Mouse (Mus musculus) naive thymus-derived CD4-positive, alpha-beta T cell, adult 2 months (primary cell): ENCODE results near the gene Allc.

ENCODE experiments used
- DNase-seq: peaks from one replicate; pipeline ENCODE4 v3.0.0-alpha.2; 2011; ENCODE audit warnings: low read depth

Allc gene

DNA sequence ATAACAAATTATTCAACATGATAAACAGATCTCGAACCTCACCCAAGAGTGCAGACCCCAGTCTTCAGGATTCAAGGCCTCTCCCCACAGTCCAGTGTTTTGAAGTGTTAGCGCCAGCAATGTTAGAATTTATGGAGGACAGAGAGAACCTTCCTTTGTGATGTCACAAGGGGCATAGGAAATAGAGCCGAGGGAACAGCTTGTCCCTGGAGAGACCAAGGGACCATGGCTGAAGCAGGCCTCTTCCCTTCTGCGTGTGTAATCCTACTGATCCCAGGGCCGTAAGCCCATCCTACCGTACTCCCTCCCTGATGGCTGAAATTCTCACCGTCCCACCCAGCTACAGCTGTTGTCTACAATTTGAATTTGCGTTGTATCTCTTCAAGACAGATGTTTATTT is at the start of gene Allc:
Allc (minus strand) TSS at position 101 of the 400 bp plus-strand sequence.
- no peak for DNase-seq

DNA sequence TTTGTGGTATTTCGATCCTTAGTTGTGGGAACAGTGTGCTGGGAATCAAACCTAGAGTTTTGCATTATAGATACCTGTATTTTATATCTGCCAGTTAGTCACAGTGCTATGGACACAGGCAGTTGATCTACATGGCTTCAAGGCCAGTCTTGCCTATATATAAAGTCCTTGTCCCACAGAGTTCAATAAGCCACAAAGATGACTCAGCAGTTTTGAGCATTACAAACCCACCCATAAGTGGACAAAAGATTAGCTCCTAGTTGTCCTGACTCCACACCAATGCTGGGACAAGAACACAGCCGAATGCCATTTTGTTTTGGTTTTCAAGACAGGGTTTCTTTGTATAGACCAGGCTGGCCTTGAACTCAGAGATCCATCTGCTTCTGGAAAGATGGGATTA is 46.1 kb upstream of the Allc start:
- DNase-seq, result peak; percentile 5

DNA sequence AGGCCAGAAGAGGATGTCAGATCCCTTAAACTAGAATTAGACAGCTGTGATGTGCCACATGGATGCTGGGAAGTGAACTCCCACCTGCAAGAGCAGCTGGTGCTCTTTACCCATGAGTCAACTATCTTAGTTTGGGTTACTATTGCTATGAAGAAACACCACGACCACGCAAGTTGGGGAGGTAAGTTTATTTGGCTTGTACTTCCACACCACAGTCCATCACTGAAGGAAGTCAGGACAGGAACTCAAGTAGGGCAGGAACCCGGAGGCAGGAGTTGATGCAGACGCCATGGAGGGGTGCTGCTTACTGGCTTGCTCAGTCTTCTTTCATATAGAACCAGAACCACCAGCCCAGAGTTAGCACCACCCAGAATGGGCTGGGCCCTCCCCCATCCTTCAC is 44.8 kb upstream of the Allc start:
- peak; percentile 8 for DNase-seq

DNA sequence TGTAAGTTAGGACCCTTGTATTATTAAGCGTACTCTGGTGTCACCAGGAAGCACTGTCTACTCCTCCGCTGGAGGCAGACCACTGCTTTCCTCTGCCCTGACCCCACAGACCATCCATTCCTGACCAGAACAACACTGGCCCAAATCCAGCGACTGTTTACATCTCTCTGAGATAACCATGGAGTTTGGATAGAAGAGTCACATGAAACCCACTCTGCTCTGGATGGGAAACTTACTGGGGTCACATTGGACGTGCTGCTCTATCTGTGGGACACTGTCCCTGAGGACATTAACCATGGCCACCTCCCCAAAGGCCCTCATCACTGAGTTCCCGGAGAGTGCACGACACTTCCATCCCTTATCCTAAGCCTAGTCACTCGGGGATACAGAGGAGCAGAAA is 43.1 kb upstream of the Allc start:
- DNase-seq, result no peak

DNA sequence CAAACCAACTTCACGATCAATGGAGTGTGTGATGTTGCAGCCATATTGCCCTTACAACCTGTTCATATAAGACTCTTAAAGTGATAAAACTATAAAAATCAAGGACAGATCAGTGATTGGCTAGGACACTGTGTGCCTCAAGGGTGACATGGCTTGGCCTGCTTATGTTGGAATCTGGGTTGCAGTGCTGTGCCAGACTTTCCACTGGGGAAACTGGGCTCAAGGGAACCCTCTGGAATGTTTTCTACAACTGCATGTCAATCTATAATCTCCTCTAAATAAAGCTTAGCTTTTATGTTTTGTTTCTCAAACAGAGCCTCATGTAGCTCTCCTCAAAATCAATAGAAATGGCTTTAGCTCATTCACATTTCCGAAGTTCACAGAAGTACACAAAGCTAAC is 41.9 kb upstream of the Allc start:
- DNase-seq, result no peak

DNA sequence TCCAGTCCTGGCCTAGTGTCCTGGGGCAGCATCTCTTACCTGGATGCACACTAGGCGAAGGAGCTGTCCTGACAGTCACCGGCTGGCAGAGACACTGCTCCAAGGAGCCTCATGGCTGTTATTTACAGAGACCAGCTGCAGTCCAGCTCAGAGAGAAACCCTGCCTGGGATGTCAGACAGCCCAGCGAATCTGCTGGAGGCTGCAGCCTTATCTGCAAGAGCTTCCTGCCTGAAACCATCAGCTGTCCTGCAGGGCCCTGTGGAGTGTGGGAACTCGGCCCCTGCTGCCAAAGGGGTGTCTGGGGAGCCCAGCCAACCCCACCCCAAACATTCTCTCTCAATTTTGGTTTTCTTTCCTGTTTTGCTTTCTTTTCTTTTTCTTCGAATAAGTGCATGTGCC is 40.9 kb upstream of the Allc start, which contains the start of gene Colec11:
Colec11 (minus strand) TSS at position 183 of the 400 bp plus-strand sequence.
- no peak for DNase-seq

DNA sequence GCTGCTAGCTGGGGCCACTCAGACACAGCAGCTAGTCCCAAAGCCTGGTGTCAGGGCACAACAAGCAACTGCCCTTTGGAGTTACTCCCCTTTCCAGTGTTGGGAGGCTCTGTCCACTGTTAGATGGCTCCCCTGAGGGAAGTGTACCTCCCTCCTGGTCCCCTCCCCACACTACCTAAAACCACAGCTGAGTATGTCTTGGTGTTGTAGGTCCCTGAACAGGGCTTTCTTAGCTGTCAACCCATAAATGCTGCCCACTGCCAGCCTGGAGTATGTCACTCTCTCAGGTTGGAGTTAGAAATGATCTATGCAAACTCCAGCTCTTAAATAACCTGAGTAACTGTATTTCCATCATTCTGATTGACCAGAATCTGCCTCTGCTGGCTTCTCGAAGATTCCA is 40.3 kb upstream of the Allc start:
- no peak for DNase-seq

DNA sequence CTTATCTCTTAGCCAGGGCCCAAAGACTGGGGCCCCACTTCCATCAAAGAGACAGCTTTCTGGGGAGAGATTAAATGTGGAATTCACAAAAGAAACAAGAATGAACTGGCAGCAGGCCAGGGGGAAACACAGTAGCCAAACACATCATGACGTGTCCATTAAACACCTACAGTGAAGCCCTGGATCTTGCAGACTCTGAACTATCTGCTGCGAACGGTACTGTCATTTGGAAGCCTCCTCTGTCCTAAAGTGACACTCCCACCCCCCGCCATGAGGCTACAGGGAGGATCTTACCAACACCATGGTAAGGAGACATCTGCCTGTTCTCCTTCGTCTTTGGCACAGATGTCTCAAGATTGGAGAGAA is 39.8 kb upstream of the Allc start:
- no peak for DNase-seq

DNA sequence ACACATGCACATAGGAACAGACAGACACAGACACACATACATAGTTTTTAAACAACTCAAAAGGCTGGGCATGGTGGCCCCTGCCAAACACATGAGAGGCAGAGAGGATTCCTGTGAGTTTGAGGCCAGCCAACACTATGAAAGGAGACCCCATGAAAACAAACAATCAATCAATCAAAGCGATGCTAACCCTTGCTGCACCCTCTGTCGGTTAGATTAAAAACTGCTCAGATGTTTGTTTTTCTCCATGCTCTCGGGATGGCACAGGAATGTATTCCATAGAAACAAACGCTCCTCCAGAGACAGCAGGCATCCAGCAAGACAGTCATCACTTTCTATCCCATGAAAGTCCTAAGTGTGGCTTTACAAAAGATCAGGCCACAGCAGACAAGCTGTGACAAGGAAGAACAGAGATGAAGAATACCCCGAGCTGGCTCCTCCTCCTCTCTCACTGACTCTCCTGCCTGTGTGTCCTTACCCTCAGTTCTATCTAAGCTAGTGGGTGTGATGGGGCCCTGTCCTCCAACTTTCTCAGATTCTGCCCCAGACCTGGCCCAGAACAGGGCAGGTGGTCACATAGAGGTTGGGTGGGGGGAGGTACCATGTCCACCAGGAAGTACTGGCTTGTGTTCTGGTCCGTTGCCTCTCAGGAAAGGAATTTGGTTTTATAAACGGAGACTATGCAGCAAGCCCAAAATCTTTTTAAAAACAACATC is 39.3 kb upstream of the Allc start:
- DNase-seq, result no peak

DNA sequence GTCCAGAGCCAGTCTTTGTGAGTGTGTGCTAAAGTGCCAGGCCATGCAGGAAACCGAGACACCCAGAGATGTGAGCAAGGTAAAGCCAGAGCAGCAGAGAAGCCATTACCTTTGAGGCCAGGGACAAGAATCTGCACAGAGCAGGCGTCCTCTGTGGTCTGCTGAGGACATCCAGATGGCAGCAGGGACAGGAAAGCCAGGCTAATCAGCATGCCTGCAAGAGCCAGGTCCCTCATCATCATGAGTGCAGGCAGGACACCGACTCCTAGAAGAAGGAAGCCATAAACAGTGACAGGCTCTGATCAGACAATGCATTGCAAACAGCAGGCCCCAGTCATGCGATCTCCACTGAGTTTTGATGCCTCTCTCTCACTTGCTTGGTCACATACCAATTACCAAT is 35.0 kb upstream of the Allc start:
- no peak for DNase-seq

DNA sequence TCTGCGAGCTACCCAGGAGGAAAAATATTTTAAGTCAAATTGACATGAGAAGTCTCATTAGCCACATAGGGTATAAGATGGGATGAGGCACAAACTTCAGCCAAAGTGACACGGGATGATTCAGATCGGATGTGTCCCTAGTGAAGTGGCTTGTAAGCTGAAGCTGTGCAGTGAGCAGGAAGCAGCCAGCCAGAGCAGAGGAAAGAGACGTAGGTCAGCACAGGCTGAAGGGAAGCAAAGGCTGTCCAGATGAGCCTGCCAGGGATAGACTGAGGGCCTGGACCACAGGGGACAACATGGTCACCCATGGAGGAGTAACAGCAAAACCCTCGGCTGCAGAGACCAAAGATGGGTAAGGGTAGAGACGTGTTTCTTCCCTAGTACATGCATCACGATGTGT is 32.1 kb upstream of the Allc start:
- DNase-seq, result no peak

DNA sequence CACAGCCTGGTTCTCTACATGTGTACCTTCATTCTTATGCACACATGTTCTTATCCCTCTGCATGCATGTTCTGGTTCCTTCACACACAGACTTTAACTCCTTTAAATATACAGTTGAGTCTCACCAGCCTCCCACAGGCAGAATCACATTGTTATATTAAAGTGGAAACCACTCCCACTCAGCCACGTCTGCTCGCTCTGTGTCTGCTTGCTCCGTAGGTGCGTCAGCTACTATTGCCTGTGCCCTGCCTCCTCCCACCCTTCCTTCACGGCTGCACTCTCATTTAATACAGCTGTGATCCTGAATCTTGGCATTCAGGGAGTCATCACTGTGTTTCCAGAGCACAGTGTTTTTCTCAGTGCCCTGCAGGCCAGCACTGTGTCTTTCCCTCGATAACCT is 30.1 kb upstream of the Allc start:
- no peak for DNase-seq

DNA sequence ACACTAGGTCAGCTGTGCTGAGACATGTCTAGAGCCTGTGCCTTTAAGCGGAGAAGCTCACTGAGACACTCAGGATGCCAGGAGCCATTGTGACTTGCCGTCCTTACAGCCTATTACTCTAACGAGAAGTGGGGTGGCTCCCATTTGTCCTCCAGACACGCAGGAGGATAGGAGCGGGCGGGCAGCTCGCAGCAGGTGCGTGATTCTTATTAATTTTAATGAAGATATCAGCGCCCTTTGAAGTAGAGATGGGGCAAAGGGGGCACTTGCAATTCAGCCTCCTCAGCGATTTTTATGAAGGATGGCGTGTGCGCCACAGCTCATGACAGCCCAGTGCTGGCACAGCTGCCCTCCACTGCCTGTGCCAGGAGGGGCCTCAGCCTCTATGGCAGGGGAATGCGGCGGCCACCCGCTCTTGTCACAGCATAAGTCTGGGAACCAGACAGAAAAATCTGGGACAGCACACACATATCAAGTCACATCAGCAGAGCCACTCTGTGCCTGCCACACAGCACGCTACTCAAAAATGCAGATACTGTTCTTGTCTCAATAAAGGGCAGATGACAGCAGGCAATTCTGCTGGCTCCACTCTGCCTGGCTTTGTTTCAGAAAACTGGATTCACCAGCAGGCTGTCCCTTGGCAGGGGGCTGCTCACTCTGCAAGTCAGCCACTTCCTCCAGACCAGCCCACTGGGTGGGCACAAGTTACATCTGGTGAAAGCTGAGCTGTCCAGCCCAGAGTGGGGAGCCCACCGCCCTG is 25.4 kb upstream of the Allc start:
- DNase-seq, result no peak

DNA sequence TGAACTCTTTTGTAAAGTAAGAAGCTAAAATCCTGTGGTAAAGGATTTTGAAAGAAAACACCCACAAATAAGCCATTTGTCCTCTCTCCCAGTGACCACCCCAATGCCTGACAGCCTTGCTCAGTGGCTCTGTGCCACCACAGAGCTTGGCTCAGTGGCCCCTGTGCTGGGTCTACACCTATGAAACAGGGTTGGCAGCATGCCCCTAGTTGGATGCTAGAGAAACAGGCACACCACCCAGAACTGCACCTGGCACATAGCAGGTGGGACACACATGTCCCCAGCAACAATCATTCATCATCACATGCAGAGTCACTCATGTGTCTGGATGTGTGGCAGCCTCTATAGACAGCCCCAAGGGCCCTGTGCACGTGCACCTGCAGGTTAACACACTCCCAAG is 21.2 kb upstream of the Allc start:
- no peak for DNase-seq

DNA sequence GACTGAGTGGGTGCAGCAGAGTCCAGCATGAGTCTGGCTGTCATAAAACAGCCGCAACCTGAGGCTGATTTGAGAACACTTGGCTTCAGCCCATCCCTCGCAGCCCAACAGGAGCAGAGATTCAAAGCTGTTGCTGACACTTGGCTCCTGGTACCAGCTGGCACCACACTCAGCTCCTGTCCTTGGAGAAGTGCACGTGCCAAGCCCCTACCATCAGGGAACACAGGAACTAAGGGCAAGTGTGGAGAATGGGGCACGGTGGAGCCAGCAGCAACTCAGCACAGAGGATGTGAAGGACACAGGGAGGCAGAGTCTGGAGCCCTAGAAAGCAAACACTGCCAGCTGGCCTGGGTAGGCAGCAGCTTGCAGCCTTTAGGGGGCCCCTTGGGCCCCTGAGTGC is 19.9 kb upstream of the Allc start:
- no peak for DNase-seq

DNA sequence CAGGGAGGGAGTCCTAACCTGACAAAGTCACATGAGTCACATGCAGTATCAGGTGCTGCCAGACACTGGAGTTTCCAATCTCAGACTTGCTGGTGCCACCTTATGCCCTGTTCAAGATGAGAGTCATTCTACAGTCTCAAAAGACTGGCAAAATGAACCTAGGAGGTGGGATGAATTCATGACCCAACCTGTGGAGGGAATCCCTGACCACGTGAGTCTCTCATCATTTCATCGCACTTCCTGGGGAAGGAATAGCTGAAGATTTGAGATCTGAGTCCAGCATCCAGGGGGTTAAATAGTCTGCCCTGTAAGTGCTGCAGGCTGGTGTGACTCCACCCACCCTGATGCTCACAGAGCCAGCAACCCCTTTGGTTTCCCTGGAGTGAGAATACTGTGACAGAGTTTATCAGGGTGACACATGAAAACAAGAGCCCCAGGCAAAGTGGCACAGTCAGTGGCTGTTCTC is 16.2 kb upstream of the Allc start:
- no peak for DNase-seq

DNA sequence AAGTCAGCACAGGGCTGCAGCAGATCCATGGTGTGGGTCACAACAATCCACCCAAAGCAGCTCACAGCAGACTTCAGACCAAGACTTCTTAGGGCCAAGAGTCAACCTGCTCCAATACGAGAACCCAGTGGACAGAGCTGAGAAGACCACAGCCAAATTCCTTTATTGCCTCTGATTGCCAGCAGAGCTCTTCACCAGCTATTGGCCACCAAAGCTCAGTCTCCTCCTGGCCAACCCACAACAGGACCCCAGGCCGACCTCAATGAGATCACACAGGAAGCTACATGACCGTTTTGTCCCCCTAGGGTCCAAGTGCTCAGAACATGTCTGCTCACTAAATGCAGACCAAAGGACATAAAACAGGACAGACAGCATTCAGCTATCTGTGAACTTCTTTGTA is 15.8 kb upstream of the Allc start:
- DNase-seq, result no peak

DNA sequence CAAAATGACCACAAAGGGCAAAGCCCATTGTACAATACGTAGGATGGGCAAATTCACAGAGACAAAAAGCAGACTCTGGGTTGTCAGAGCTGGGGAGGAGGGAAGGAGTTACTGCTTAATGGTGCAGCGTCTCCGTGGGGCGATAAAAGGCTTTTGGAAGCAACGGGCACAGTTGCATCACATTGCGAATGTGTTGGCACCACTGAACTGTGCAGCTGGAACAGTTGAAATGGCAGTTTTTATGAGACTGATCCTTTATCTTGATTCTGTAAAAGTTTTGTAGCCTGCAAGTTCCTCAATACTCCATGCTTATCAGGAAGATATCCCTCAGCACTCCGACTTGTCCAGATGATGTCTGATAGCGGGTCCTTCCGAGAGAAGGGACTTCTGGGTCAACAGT is 15.4 kb upstream of the Allc start:
- DNase-seq, result no peak

DNA sequence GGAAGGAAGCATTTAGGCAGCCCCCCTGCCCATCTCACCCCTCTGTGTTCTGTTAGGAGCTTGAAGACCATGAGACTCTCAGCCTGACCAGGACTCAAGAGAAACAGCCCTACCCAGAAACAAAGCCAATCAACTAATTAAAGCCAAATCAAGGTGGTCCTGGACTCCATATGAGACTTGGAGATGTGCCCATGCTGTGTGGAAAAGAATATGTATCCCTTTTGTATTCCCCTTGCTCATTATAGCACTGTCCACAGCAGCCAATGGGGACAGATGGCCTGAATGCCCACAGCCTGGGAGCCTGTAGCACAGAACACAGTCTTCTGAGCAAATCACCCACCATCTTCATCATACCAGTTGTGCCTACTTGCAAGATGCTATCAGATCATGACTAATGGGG is 14.5 kb upstream of the Allc start:
- no peak for DNase-seq

DNA sequence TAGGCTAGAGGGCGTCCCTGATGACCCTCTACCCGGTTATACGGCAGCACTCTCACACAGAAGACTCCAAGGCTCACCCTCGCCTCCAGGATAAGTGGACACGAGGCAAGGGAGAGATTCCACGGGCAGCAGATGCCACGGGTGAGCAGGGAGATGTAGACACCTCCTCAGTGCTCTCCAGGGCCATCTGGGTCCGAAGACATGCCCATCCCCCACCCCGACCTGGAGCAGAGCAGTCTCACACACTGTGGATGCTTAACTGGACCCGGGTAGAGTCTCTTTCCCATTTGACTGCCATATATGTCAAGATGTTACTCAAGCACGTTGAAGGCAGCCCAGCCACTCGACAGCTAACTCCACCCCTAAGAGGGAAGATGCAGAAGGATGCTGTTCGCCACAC is 8.1 kb upstream of the Allc start:
- no peak for DNase-seq

DNA sequence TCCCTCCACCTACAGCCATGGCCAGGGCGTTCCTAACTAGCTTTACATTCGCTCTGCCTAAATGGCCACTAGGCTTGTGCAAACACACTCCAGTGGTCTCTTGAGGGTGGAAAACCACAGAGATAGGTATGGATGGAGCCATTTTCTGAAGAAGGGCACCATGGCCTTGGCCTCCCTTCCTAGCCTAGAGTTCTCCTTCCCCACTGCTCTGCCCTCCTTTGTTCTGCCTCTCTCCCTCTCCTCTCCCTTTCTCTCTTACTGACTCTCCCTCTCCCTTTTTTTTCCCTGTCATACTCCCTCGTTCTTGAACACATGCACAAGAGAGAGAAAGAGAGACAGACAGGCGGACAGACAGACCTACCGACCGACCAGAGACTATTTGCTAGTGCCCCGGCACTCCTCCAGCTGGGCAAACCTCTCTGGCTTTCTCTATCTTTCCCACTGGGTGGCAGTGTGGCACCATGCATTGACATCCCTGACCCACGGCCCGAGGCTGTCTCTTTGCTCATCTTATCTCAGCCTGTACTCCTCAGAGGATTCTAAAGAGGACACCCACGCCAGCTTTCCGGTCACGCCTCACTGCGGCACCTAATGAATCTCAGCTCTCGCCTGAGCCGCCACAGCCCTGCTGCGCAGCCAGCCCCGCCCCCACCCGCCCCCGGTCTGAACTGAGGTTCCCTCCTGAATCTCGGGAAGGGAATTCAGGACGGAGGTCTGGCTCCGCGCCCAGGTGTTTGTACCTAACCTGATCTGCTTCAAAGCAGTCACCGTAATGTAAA is 7.0 kb upstream of the Allc start:
- DNase-seq, result peak; percentile 71

DNA sequence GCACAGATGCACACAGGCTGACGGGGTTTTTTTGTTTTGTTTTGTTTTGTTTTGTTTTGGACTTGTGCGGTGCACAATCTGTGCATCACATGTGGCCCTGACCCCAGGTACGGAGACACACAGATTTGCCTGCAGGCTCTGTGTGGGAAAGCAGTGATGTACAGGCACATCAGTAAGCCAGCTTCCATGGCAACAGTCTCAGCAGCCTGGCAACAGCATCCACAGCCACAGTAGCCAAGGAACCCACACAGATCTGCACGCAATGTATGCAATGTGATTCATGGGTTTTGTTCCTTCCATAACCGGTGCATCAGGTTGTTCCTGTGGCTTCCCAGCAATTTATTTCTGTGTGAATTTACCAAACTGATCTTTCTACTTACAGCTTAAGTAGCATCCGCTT is 5.6 kb upstream of the Allc start:
- no peak for DNase-seq

DNA sequence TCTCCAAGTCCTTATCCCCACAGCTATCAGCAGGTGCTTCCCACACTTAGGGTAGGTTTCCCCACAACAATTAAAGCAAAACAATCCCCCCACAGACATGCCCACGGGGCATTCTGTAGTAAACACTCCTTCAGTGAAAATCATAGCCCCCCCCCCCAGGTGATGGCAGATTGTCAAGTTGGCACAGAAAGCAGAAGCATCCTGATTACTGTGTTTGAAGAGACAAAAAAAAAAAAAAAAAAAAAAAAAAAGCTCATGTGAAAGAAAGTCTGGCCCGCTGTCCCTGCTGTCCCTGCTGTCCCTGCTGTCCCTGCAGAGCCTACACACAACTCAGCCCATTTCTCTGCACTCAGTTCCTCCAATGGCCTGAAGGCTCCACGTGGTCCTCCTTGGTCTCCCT is 1.7 kb upstream of the Allc start:
- DNase-seq, result no peak
